Mouse (Mus musculus) heart, adult 2 months (tissue): ENCODE data around the gene Orc1. TPM values are rescaled to one million over a fixed set of nuclear protein-coding genes. Genes with fewer than 3 reads are reported as not detected.

Experiments used
- DNase-seq, 2 experiments: peaks; one replicate each; pipeline ENCODE4 v3.0.0; 2021
- H3K27ac ChIP-seq: fragments of 200-600 bp; 2 replicates; pipeline ENCODE4 v1.8.1; 2022
- H3K27me3 ChIP-seq: fragments of 200-500 bp; 2 replicates; pipeline ENCODE4 v1.6.1; 2012; ENCODE audit warnings: mild to moderate bottlenecking, low read length, inconsistent platforms, mixed read lengths; ENCODE audit not compliant: control insufficient read depth, insufficient read depth
- H3K36me3 ChIP-seq: fragments of 200-500 bp; 2 replicates; pipeline ENCODE4 v1.6.1; 2012; ENCODE audit warnings: low read length, inconsistent platforms; ENCODE audit not compliant: control insufficient read depth, insufficient read depth
- H3K4me1 ChIP-seq: fragments of 200-500 bp; 2 replicates; pipeline ENCODE4 v1.6.1; 2011; ENCODE audit warnings: low read length; ENCODE audit not compliant: control insufficient read depth, insufficient read depth
- H3K4me3 ChIP-seq: fragments of 200-600 bp; 2 replicates; pipeline ENCODE4 v1.8.1; 2022
- H3K79me2 ChIP-seq: fragments of 200-500 bp; replicated peaks from 2 replicates; pipeline ENCODE4 v1.6.1; 2012; ENCODE audit warnings: mild to moderate bottlenecking, inconsistent platforms, low read length, moderate library complexity, mixed read lengths; ENCODE audit not compliant: control insufficient read depth, insufficient read depth
- H3K9ac ChIP-seq: fragments of 200-500 bp; 2 replicates; pipeline ENCODE4 v1.6.1; 2012; ENCODE audit warnings: low read depth, mild to moderate bottlenecking, control low read depth, inconsistent platforms, low read length, mixed read lengths
- CTCF ChIP-seq: fragments of 200-600 bp; IDR thresholded peaks from 2 replicates; pipeline ENCODE4 v1.8.1; 2022; ENCODE audit warnings: antibody characterized with exemption, mild to moderate bottlenecking, moderate library complexity
- EP300 ChIP-seq: fragments of 200-500 bp; IDR thresholded peaks from 2 replicates; pipeline ENCODE4 v1.6.1; 2011; ENCODE audit warnings: low read depth, low read length, control low read depth; ENCODE audit not compliant: insufficient read depth
- POLR2A ChIP-seq: fragments of 200-500 bp; IDR thresholded peaks from 2 replicates; pipeline ENCODE4 v1.6.1; 2011; ENCODE audit warnings: mild to moderate bottlenecking, low read depth, low read length, control low read depth; ENCODE audit not compliant: insufficient read depth
- WGBS: fragments of 180-500 bp; shearing (Covaris S2); methylation state at CpG from one replicate; pipeline ENCODE4 v1.1.7; 2018; 5-methylcytosine and 5-hydroxymethylcytosine counted together
- intact Hi-C: fragments of 180-260 bp; cut with DNase I; formaldehyde crosslinking; loops from one replicate; pipeline ENCODE4 v1.15.1; 2025
- polyA plus RNA-seq: library from polyadenylated mRNA; depleted of rRNA; stranded (reverse); fragments of >200 nt; gene quantifications from 2 replicates; pipeline ENCODE4 v1.2.3, GENCODE M21; 2012; rRNA removed
- total RNA-seq, 2 experiments: library from RNA; stranded (reverse); gene quantifications; 2 replicates each; pipeline ENCODE4 v1.2.3; 2021

Gene Orc1
- total and polyA plus RNA-seq, 3 experiments, result 0.04 TPM; not detected in 2

DNA sequence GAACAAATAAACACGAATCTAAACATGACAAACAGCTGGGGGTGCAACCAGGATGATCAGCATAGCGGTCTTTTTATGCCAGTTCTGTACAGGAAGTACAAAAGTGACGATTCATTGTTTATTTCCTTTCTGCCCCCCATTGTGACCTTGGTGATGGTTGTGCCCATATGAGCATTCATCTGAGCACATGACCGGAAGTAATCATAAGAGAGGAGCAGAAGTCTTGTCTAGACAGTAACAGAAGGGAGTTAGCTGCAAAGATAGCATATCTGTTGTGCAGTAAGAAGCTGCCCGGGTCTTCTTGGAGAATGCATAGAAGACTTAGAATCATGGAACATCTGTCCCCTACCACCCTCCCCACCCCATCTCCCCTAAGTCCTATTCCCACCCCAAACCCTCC is 59.5 kb downstream of the Orc1 start:
- H3K4me1 ChIP-seq, result no peaks in the 10 kb centered on the region
- H3K4me3 ChIP-seq, result no peak overlapping the region
- DNase-seq, result no peak
- no peaks in the 10 kb centered on the region for H3K36me3 ChIP-seq
- intact Hi-C loops, result no loop called here
- WGBS, result 41% methylated on average over 5 of the region's 5 CpGs
- H3K27me3 ChIP-seq, result no peaks in the 10 kb centered on the region
- TF ChIP-seq POLR2A (no peak), CTCF (no peak), EP300 (no peak)
- H3K9ac ChIP-seq, result no peak overlapping the region
- no peak overlapping the region for H3K27ac ChIP-seq
- no peaks in the 10 kb centered on the region for H3K79me2 ChIP-seq

GRCm38 (mm10) chr4:108664407-108664806 is 85.2 kb downstream of the Orc1 start:
- Histone ChIP-seq H3K79me2 (no peaks in the 10 kb centered on the region), H3K27me3 (no peaks in the 10 kb centered on the region), H3K4me1 (no peaks in the 10 kb centered on the region), H3K9ac (no peak overlapping the region), H3K36me3 (no peaks in the 10 kb centered on the region), H3K27ac (no peak overlapping the region), H3K4me3 (no peak overlapping the region)
- no peak for DNase-seq
- intact Hi-C loops, result no loop called here
- TF ChIP-seq CTCF (peak; percentile 57), POLR2A (no peak), EP300 (no peak)
- 63% methylated on average over 2 of the region's 2 CpGs for WGBS

Other genes starting within 250 kb of the Orc1 start
- gene Shisal2a, start 196.1 kb upstream of the Orc1 start, total RNA-seq, result not detected
- not detected in 2 replicates for gene Shisal2a, start 196.1 kb upstream of the Orc1 start, polyA plus RNA-seq
- gene Gpx7, start 172.5 kb upstream of the Orc1 start, total RNA-seq, result 1 to 10 TPM; 5.9 to 7.7 TPM
- 14.2 and 16.5 TPM in 2 replicates for gene Gpx7, start 172.5 kb upstream of the Orc1 start, polyA plus RNA-seq
- 10 to 100 TPM; 19.6 to 21.8 TPM for gene Tut4, start 120.0 kb upstream of the Orc1 start, total RNA-seq
- 24.1 and 29.7 TPM in 2 replicates for gene Tut4, start 120.0 kb upstream of the Orc1 start, polyA plus RNA-seq
- 10 to 100 TPM; 14.3 to 17.0 TPM for gene Prpf38a, start 87 bp upstream of the Orc1 start, total RNA-seq
- gene Prpf38a, start 87 bp upstream of the Orc1 start, polyA plus RNA-seq, result 3.2 and 7.1 TPM in 2 replicates
- 10 to 100 TPM; 13.5 to 13.7 TPM for gene Cc2d1b, start 40.5 kb downstream of the Orc1 start, total RNA-seq
- 13.4 and 16.7 TPM in 2 replicates for gene Cc2d1b, start 40.5 kb downstream of the Orc1 start, polyA plus RNA-seq
- gene 3110021N24Rik, start 140.2 kb downstream of the Orc1 start, total RNA-seq, result under 1 TPM; 0.26 to 0.36 TPM
- 0.10 and 0.12 TPM in 2 replicates for gene 3110021N24Rik, start 140.2 kb downstream of the Orc1 start, polyA plus RNA-seq
- gene Zfyve9, start 201.4 kb downstream of the Orc1 start, total RNA-seq, result 10 to 100 TPM; 25.2 to 29.9 TPM
- gene Zfyve9, start 201.4 kb downstream of the Orc1 start, polyA plus RNA-seq, result 5.1 and 8.4 TPM in 2 replicates